Mouse (Mus musculus) kidney, adult 2 months (tissue): ENCODE measurements around the gene Prdm13.

Experiments
- CTCF ChIP-seq: fragments of 200-500 bp; conservative IDR thresholded peaks from 2 replicates; pipeline ENCODE4 v1.5.1; 2011; ENCODE audit warnings: low read depth, mild to moderate bottlenecking, control low read depth, low read length, moderate library complexity, mixed read lengths; ENCODE audit not compliant: insufficient read depth, insufficient read length
- POLR2A ChIP-seq: fragments of 200-500 bp; IDR thresholded peaks from one replicate; pipeline ENCODE4 v1.6.1; 2011; ENCODE audit warnings: low read depth, low read length, control low read depth

DNA sequence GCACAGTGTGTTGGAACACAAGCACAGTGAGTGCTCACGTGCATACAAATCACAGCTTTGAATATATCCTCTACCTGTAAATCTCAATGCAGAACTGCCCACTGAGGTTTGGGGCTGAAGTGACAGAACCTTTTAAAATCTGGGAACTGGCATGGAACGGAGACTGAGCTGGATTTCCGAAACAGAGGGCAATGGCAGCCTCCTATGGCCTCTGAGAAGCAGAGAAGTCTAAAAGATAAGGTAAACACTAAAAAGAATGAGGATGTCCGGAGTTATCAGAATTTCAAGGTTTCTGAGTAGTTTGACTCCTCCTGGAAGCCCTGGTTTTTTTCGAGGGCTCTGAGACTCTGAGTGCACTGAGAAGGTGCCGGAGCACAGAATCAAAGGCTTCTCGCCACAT is 4.5 kb upstream of the Prdm13 start:
- TF ChIP-seq CTCF = no peak
- no peak for TF ChIP-seq POLR2A
